Mouse (Mus musculus) heart, adult 2 months (tissue): ENCODE results near the gene Edem2.

ENCODE experiments used
- CTCF ChIP-seq: fragments of 200-600 bp; IDR thresholded peaks from 2 replicates; pipeline ENCODE4 v1.8.1; 2022; ENCODE audit warnings: antibody characterized with exemption, mild to moderate bottlenecking, moderate library complexity
- EP300 ChIP-seq: fragments of 200-500 bp; IDR thresholded peaks from 2 replicates; pipeline ENCODE4 v1.6.1; 2011; ENCODE audit warnings: low read depth, low read length, control low read depth; ENCODE audit not compliant: insufficient read depth
- POLR2A ChIP-seq: fragments of 200-500 bp; IDR thresholded peaks from 2 replicates; pipeline ENCODE4 v1.6.1; 2011; ENCODE audit warnings: mild to moderate bottlenecking, low read depth, low read length, control low read depth; ENCODE audit not compliant: insufficient read depth

GRCm38 (mm10) chr2:155652618-155653017 is 76.7 kb downstream of the Edem2 start:
- no peak for TF ChIP-seq EP300
- no peak for TF ChIP-seq POLR2A
- no peak for TF ChIP-seq CTCF
